Mouse (Mus musculus) myocyte (in vitro differentiated cells): ENCODE data around the gene Tgm2.

Experiments used
- MAX ChIP-seq: IDR thresholded peaks from one replicate; pipeline ENCODE4 v1.6.1; 2011; ENCODE audit warnings: low read depth, mild to moderate bottlenecking, control low read depth
- POLR2A ChIP-seq: IDR thresholded peaks from one replicate; pipeline ENCODE4 v1.6.1; 2011; ENCODE audit warnings: low read depth, mild to moderate bottlenecking, control low read depth, moderate library complexity; ENCODE audit not compliant: insufficient read length

GRCm38 (mm10) chr2:158137771-158138170 lies 8.5 kb downstream of the Tgm2 start:
- TF ChIP-seq POLR2A: no peak
- TF ChIP-seq MAX: no peak
